Mouse (Mus musculus): Measurements from ENCODE around the gene Cercam.

GRCm38 (mm10) chr2:29843231-29844105 is 25.5 kb upstream of the Cercam start:
- TF ChIP-seq POLR2A (IDR thresholded peaks at IDR 0.05; ENCODE audit: borderline replicate concordance, extremely low read depth, insufficient read depth, insufficient read length, poor library complexity, severe bottlenecking) = no peak
- no peak for TF ChIP-seq CTCF (IDR thresholded peaks at IDR 0.05; ENCODE audit: borderline replicate concordance, extremely low read depth, insufficient read depth, insufficient read length)

All from brain, embryonic 14.5 days (tissue).